Mouse (Mus musculus) midbrain, embryonic 10.5 days (tissue): Measurements from ENCODE around the gene Gm21974. TPM values are rescaled to one million over a fixed set of nuclear protein-coding genes. Genes with fewer than 3 reads are reported as not detected.

Source experiments
- DNase-seq: peaks from one replicate; pipeline ENCODE4 v3.0.0-alpha.2; 2017; ENCODE audit warnings: low spot score
- H3K27ac ChIP-seq: fragments of 300-500 bp; sonication (generic); replicated peaks from 2 replicates; pipeline ENCODE4 v1.5.1; 2016; ENCODE audit warnings: mild to moderate bottlenecking
- H3K27me3 ChIP-seq: fragments of 300-500 bp; sonication (generic); 2 replicates; pipeline ENCODE4 v1.6.1; 2016; ENCODE audit warnings: low read depth, mild to moderate bottlenecking; ENCODE audit not compliant: poor library complexity, severe bottlenecking
- H3K36me3 ChIP-seq: fragments of 300-500 bp; sonication (generic); 2 replicates; pipeline ENCODE4 v1.6.1; 2016; ENCODE audit warnings: mild to moderate bottlenecking, moderate library complexity
- H3K4me1 ChIP-seq: fragments of 300-500 bp; sonication (generic); 2 replicates; pipeline ENCODE4 v1.6.1; 2016
- H3K4me3 ChIP-seq: fragments of 300-500 bp; sonication (generic); 2 replicates; pipeline ENCODE4 v1.5.1; 2016; ENCODE audit warnings: mild to moderate bottlenecking, moderate library complexity
- H3K9me3 ChIP-seq: fragments of 300-500 bp; sonication (generic); replicated peaks from 2 replicates; pipeline ENCODE4 v1.6.1; 2016; ENCODE audit warnings: mild to moderate bottlenecking
- WGBS: fragments of 180-500 bp; shearing (Covaris S2); methylation state at CpG from one replicate; pipeline ENCODE4 v1.1.7; 2016; 5-methylcytosine and 5-hydroxymethylcytosine counted together
- polyA plus RNA-seq: library from polyadenylated mRNA; unstranded; fragments of >200 nt; fragmentation: Nextera tagmentation; extraction: Ambion mirVana; gene quantifications from 2 replicates; pipeline ENCODE4 v1.2.1, GENCODE M21; 2016

Gene Gm21974
- polyA plus RNA-seq, 1 experiment from 2014 or later = not detected

GRCm38 (mm10) chr7:127887191-127887590, 8.1 kb downstream of the Gm21974 start:
- H3K9me3 ChIP-seq = no peaks in the 10 kb centered on the region
- 90% methylated on average over 8 of the region's 8 CpGs for WGBS
- no peak overlapping the region for H3K4me3 ChIP-seq
- H3K4me1 ChIP-seq = peaks cover 15% of the 10 kb centered on the region
- no peak overlapping the region for H3K27ac ChIP-seq
- H3K27me3 ChIP-seq = no peaks in the 10 kb centered on the region
- DNase-seq = no peak
- peaks cover 90% of the 10 kb centered on the region for H3K36me3 ChIP-seq

- Histone ChIP-seq H3K27ac (no peak overlapping the region), H3K27me3 (no peaks in the 10 kb centered on the region), H3K36me3 (peaks cover 94% of the 10 kb centered on the region), H3K9me3 (no peaks in the 10 kb centered on the region), H3K4me3 (no peak overlapping the region), H3K4me1 (peaks cover 15% of the 10 kb centered on the region)
- DNase-seq = no peak
- WGBS = 92% methylated on average over 6 of the region's 6 CpGs
These were observed 8.7 kb downstream of the Gm21974 start for GRCm38 (mm10) chr7:127886551-127886950.

- Histone ChIP-seq H3K4me3 (no peak overlapping the region), H3K36me3 (peaks cover 99% of the 10 kb centered on the region), H3K27me3 (no peaks in the 10 kb centered on the region), H3K27ac (no peak overlapping the region), H3K9me3 (no peaks in the 10 kb centered on the region), H3K4me1 (peaks cover 15% of the 10 kb centered on the region)
- no peak for DNase-seq
- WGBS = 87% methylated on average over 6 of the region's 6 CpGs
These were observed 9.3 kb downstream of the Gm21974 start for GRCm38 (mm10) chr7:127885951-127886350.

GRCm38 (mm10) chr7:127880431-127880830, 14.8 kb downstream of the Gm21974 start:
- DNase-seq = no peak

GRCm38 (mm10) chr7:127879301-127879700, 16.0 kb downstream of the Gm21974 start:
- Histone ChIP-seq H3K4me3 (no peak overlapping the region), H3K4me1 (peaks cover 31% of the 10 kb centered on the region), H3K36me3 (peaks cover 67% of the 10 kb centered on the region), H3K27me3 (no peaks in the 10 kb centered on the region), H3K9me3 (no peaks in the 10 kb centered on the region), H3K27ac (no peak overlapping the region)
- no peak for DNase-seq
- 95% methylated on average over 9 of the region's 9 CpGs for WGBS

More at GRCm38 (mm10) chr7:127880431-127880830, 14.8 kb downstream of the Gm21974 start:
- Histone ChIP-seq H3K4me3 (no peak overlapping the region), H3K27ac (no peak overlapping the region), H3K4me1 (peaks cover 27% of the 10 kb centered on the region), H3K27me3 (no peaks in the 10 kb centered on the region), H3K9me3 (no peaks in the 10 kb centered on the region), H3K36me3 (peaks cover 78% of the 10 kb centered on the region)
- 89% methylated on average over 12 of the region's 12 CpGs for whole genome bisulfite sequencing

GRCm38 (mm10) chr7:127876467-127877348, 18.5 kb downstream of the Gm21974 start, which contains the start of gene Zfp668:
Gene Zfp668 (minus strand): TSS chr7:127876828.
- WGBS = under 1% methylated on average over 60 of the region's 60 CpGs
- peaks cover 63% of the 10 kb centered on the region for H3K36me3 ChIP-seq

GRCm38 (mm10) chr7:127876041-127876466, 19.2 kb downstream of the Gm21974 start, which contains the start of gene Zfp646:
Gene Zfp646 (plus strand): TSS chr7:127876221.
- WGBS = 0% methylated on average over 41 of the region's 41 CpGs
- no peaks in the 10 kb centered on the region for H3K27me3 ChIP-seq
- H3K36me3 ChIP-seq = peaks cover 63% of the 10 kb centered on the region
- peaks cover 27% of the 10 kb centered on the region for H3K4me1 ChIP-seq
- peak; percentile 93 for DNase-seq
- H3K9me3 ChIP-seq = no peaks in the 10 kb centered on the region
- H3K27ac ChIP-seq = peak within 1 kb of the TSS; percentile 97
- peak within 1 kb of the TSS; percentile 96 for H3K4me3 ChIP-seq

More at GRCm38 (mm10) chr7:127876467-127877348, 18.5 kb downstream of the Gm21974 start, which contains the start of gene Zfp668:
- peak within 1 kb of the TSS; percentile 97 for H3K27ac ChIP-seq
- DNase-seq = peak; percentile 93
- H3K4me3 ChIP-seq = peak within 1 kb of the TSS; percentile 96
- no peaks in the 10 kb centered on the region for H3K27me3 ChIP-seq
- no peaks in the 10 kb centered on the region for H3K9me3 ChIP-seq
- peaks cover 27% of the 10 kb centered on the region for H3K4me1 ChIP-seq

GRCm38 (mm10) chr7:127875627-127876001, 19.6 kb downstream of the Gm21974 start:
- DNase-seq = peak; percentile 100
- Histone ChIP-seq H3K4me3 (peak overlapping the region; percentile 96), H3K4me1 (peaks cover 27% of the 10 kb centered on the region), H3K27me3 (no peaks in the 10 kb centered on the region), H3K9me3 (no peaks in the 10 kb centered on the region), H3K36me3 (peaks cover 63% of the 10 kb centered on the region), H3K27ac (peak overlapping the region; percentile 97)
- WGBS = under 1% methylated on average over 39 of the region's 43 CpGs

- Histone ChIP-seq H3K27ac (peak overlapping the region; percentile 97), H3K27me3 (no peaks in the 10 kb centered on the region), H3K36me3 (peaks cover 63% of the 10 kb centered on the region), H3K4me1 (peaks cover 27% of the 10 kb centered on the region), H3K9me3 (no peaks in the 10 kb centered on the region), H3K4me3 (peak overlapping the region; percentile 96)
- no peak for DNase-seq
- WGBS = 5% methylated on average over 20 of the region's 20 CpGs
These were observed 20.2 kb downstream of the Gm21974 start for GRCm38 (mm10) chr7:127874812-127875626.

GRCm38 (mm10) chr7:127870136-127870821, 25.0 kb downstream of the Gm21974 start:
- H3K27ac ChIP-seq = no peak overlapping the region
- peaks cover 82% of the 10 kb centered on the region for H3K36me3 ChIP-seq
- peaks cover 19% of the 10 kb centered on the region for H3K4me1 ChIP-seq
- 80% methylated on average over 5 of the region's 5 CpGs for WGBS
- DNase-seq = no peak
- H3K27me3 ChIP-seq = no peaks in the 10 kb centered on the region
- no peaks in the 10 kb centered on the region for H3K9me3 ChIP-seq
- no peak overlapping the region for H3K4me3 ChIP-seq

- peaks cover 92% of the 10 kb centered on the region for H3K36me3 ChIP-seq
- H3K27me3 ChIP-seq = no peaks in the 10 kb centered on the region
- no peaks in the 10 kb centered on the region for H3K9me3 ChIP-seq
- no peak for DNase-seq
- peaks cover 14% of the 10 kb centered on the region for H3K4me1 ChIP-seq
- no peak overlapping the region for H3K27ac ChIP-seq
- WGBS = 78% methylated on average over 3 of the region's 3 CpGs
- H3K4me3 ChIP-seq = no peak overlapping the region
These were observed 26.0 kb downstream of the Gm21974 start for GRCm38 (mm10) chr7:127869149-127869810.

- peaks cover 80% of the 10 kb centered on the region for H3K36me3 ChIP-seq
- H3K27ac ChIP-seq = no peak overlapping the region
These were observed 27.6 kb downstream of the Gm21974 start for GRCm38 (mm10) chr7:127867641-127868040.

More at GRCm38 (mm10) chr7:127867641-127868040, 27.6 kb downstream of the Gm21974 start:
- DNase-seq = no peak
- 97% methylated on average over 18 of the region's 18 CpGs for WGBS
- 0 out of 2 replicates have a peak, but pooled peaks cover 3% of the 10 kb centered on the region for H3K4me1 ChIP-seq
- H3K27me3 ChIP-seq = no peaks in the 10 kb centered on the region
- no peaks in the 10 kb centered on the region for H3K9me3 ChIP-seq
- H3K4me3 ChIP-seq = no peak overlapping the region
